Mouse (Mus musculus): Measurements from ENCODE around the gene Olfr266. TPM values are rescaled to one million over a fixed set of nuclear protein-coding genes. Genes with fewer than 3 reads are reported as not detected.

Gene Olfr266
- not detected in 2 replicates for polyA plus RNA-seq (2015; fragmentation: Nextera tagmentation; extraction: Ambion mirVana)

DNA sequence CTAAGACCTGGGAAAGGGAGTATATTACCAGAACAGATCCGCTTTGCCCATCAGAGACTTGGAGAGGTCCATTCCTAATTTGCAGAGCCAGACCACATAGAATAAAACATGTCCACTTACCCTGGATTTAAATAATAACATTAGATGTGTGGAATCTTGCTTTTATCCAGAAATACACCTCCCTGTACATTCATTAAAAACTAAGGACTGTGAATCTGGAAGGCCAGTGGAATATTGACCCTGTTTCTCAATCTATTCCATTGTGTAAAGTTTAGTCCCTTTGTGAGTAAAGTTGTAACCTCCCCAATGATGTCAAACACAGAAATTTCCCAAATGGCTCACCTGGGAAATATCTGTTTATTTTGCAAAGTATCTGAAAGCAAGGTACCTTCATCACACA lies at the start of gene Olfr266:
Gene Olfr266, minus strand, starts transcription at position 101 of the 400 bp plus-strand sequence.
- H3K4me1 ChIP-seq (ENCODE audit: control insufficient read depth, insufficient read depth, low read depth, low read length), result no peaks in the 10 kb centered on the region
- H3K4me2 ChIP-seq (ENCODE audit: low read length), result no peak within 1 kb of the TSS
- no peaks in the 10 kb centered on the region for H3K27me3 ChIP-seq (replicated peaks; ENCODE audit: control insufficient read depth, insufficient read depth, low read length)
- ATAC-seq, result no peak
- no peak within 1 kb of the TSS for H3K4me3 ChIP-seq (ENCODE audit: low read length)
- WGBS, result 78% methylated on average over 1 of the region's 1 CpGs
- H3K9me3 ChIP-seq (ENCODE audit: control insufficient read depth, low read length), result no peaks in the 10 kb centered on the region
- no peak within 1 kb of the TSS for H3K27ac ChIP-seq (ENCODE audit: low read depth, low read length)
- H3K36me3 ChIP-seq (ENCODE audit: control insufficient read depth, insufficient read depth, low read length), result no peaks in the 10 kb centered on the region
- H3K9ac ChIP-seq (ENCODE audit: low read depth, low read length), result no peak within 1 kb of the TSS

DNA sequence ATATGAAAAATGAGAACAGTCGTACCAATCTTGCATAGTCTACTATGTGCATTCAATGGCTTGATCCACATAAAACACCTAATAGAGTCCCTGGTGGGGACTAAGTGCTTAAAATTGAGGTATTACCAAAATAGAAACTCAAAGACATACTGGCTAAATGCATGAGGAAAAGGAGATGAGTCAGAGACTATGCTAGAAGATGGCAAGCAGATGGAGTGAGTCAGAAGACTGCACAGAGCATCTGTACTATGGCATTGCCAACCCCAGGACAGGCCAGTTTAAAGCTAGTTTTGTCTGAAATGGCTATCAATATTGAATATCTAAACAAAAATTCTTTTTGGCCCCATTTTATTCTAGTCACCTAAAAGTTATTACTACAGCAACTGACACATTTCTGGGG lies 49.5 kb upstream of the Olfr266 start:
- Histone ChIP-seq H3K9me3 (ENCODE audit: control insufficient read depth, low read length) (no peaks in the 10 kb centered on the region), H3K27me3 (replicated peaks; ENCODE audit: control insufficient read depth, insufficient read depth, low read length) (no peaks in the 10 kb centered on the region), H3K4me1 (ENCODE audit: control insufficient read depth, insufficient read depth, low read depth, low read length) (no peaks in the 10 kb centered on the region), H3K4me3 (ENCODE audit: low read length) (no peak overlapping the region), H3K36me3 (ENCODE audit: control insufficient read depth, insufficient read depth, low read length) (no peaks in the 10 kb centered on the region), H3K9ac (ENCODE audit: low read depth, low read length) (no peak overlapping the region), H3K27ac (ENCODE audit: low read depth, low read length) (no peak overlapping the region), H3K4me2 (ENCODE audit: low read length) (no peak overlapping the region)
- no peak for ATAC-seq
- 91% methylated on average over 1 of the region's 1 CpGs for WGBS

DNA sequence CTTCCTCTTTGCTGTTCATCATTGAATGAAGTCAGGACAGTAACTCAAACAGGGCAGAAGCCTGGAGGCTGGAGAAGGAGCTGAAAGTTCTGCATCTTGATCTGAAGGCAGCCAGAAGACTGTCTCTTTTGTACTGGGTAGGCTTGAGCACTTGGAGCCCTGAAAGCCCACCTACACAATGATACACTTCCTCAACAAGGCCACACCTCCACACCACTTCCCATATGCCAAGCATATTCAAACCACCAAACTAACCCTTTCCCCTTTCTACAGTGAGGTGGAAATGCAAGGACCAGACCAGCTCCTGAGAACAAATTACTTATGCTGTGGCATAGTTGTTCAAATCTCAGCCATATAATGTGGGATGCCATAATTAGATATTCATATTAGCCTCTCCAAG lies 46.8 kb upstream of the Olfr266 start:
- Histone ChIP-seq H3K27ac (ENCODE audit: low read depth, low read length) (no peak overlapping the region), H3K4me1 (ENCODE audit: control insufficient read depth, insufficient read depth, low read depth, low read length) (no peaks in the 10 kb centered on the region), H3K27me3 (replicated peaks; ENCODE audit: control insufficient read depth, insufficient read depth, low read length) (no peaks in the 10 kb centered on the region), H3K36me3 (ENCODE audit: control insufficient read depth, insufficient read depth, low read length) (no peaks in the 10 kb centered on the region), H3K4me2 (ENCODE audit: low read length) (no peak overlapping the region), H3K9me3 (ENCODE audit: control insufficient read depth, low read length) (no peaks in the 10 kb centered on the region), H3K9ac (ENCODE audit: low read depth, low read length) (no peak overlapping the region), H3K4me3 (ENCODE audit: low read length) (no peak overlapping the region)
- no peak for ATAC-seq

DNA sequence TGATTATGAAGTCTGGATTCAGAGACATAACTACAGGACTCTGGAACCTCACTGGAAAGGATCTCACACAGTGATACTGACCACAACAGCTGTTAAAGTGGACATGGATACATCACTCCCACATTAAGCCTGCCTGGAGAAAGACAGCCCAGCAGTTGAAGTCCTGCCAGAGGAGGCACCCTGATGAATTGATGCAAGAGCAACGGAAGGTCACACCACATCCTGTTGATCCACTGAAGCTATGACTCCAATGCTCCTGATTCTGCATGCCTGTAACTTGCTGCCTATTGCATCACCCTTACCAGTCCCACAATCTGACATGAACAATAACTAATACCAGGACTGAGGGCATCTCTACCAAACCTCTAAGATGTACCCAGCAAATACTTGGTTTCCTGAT lies 6.0 kb upstream of the Olfr266 start:
- Histone ChIP-seq H3K36me3 (ENCODE audit: control insufficient read depth, insufficient read depth, low read length) (no peaks in the 10 kb centered on the region), H3K27me3 (replicated peaks; ENCODE audit: control insufficient read depth, insufficient read depth, low read length) (no peaks in the 10 kb centered on the region), H3K9ac (ENCODE audit: low read depth, low read length) (no peak overlapping the region), H3K27ac (ENCODE audit: low read depth, low read length) (no peak overlapping the region), H3K9me3 (ENCODE audit: control insufficient read depth, low read length) (no peaks in the 10 kb centered on the region; the same call in 1 of the 2 replicates), H3K4me2 (ENCODE audit: low read length) (no peak overlapping the region), H3K4me1 (ENCODE audit: control insufficient read depth, insufficient read depth, low read depth, low read length) (no peaks in the 10 kb centered on the region), H3K4me3 (ENCODE audit: low read length) (no peak overlapping the region)
- 68% methylated on average over 1 of the region's 1 CpGs for WGBS
- no peak for ATAC-seq

DNA sequence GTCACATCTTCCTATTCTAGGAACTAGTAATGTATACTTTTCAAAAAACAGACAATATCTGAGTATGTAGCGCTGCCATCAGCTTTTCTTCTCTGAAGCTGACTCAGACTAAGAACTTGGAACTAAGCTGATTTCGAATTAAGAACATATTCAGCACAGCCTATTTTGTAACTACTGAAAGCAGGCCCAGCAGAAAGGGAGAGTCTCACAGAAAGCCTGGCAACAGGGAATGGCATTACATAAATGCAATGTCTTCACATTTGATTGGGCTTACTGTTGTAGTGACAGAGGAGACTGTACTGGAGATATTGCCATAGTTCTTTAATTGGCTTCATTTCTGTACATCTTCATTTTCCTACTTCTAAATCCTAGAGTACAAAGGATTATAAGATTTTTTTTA lies 8.4 kb downstream of the Olfr266 start:
- Histone ChIP-seq H3K4me2 (ENCODE audit: low read length) (no peak overlapping the region), H3K9me3 (ENCODE audit: control insufficient read depth, low read length) (no peaks in the 10 kb centered on the region), H3K27ac (ENCODE audit: low read depth, low read length) (no peak overlapping the region), H3K4me3 (ENCODE audit: low read length) (no peak overlapping the region), H3K4me1 (ENCODE audit: control insufficient read depth, insufficient read depth, low read depth, low read length) (no peaks in the 10 kb centered on the region), H3K27me3 (replicated peaks; ENCODE audit: control insufficient read depth, insufficient read depth, low read length) (no peaks in the 10 kb centered on the region), H3K9ac (ENCODE audit: low read depth, low read length) (no peak overlapping the region), H3K36me3 (ENCODE audit: control insufficient read depth, insufficient read depth, low read length) (no peaks in the 10 kb centered on the region)
- no peak for ATAC-seq
- 79% methylated on average over 2 of the region's 2 CpGs for WGBS

DNA sequence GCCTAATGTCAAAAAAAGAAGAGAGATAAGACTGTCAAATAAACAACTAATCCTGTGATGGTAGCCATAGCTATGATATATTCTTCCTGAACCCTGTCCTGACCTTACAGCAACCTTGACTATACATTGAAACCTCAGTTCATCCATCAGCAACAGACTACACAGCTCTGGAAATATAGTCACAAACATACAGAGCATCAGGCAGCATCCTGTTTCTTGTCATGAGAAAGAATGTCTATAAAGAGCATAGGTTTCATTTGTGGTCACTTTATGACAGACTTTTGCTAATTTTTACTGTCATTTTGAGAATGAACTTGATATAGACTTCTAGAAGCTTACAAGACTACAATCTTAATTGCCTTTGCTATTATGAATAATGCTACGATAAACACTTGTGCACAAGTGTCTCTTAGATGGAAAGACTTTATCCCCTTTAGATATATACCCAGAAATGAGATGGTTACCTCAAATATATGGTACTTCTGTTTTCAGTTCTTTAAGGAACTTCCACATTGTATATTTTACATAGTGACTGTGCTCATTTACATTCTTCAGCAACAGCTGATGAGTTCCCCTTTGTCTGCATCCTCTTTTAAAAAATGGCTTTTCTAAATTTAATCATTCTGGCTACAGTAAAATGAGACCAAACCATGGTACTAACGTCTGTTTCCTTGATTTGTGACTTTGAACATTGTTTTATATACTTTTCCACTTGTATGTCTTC lies 17.0 kb downstream of the Olfr266 start:
- H3K27me3 ChIP-seq (replicated peaks; ENCODE audit: control insufficient read depth, insufficient read depth, low read length), result no peaks in the 10 kb centered on the region

DNA sequence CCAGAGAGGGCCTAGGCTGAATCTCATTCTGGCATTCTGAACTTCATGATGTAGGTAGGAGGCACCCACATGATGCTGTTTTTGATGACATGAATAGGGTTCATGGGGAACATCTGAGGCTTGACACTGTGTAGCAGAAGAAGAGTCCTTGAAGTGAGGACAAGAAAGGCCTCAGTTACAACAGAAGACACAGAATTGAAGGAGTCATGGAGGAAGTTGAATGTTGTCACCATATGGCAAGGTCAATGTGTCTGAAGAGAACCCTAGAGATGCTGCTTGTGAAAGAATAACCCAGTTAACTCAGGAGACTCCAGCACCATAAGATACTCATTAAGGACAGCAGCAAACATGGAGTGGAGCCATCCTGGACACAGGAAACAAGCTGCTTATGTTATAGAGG lies 28.0 kb downstream of the Olfr266 start:
- Histone ChIP-seq H3K4me1 (ENCODE audit: control insufficient read depth, insufficient read depth, low read depth, low read length) (no peaks in the 10 kb centered on the region), H3K4me3 (ENCODE audit: low read length) (no peak overlapping the region), H3K27ac (ENCODE audit: low read depth, low read length) (no peak overlapping the region), H3K9me3 (ENCODE audit: control insufficient read depth, low read length) (no peaks in the 10 kb centered on the region), H3K4me2 (ENCODE audit: low read length) (no peak overlapping the region), H3K36me3 (ENCODE audit: control insufficient read depth, insufficient read depth, low read length) (no peaks in the 10 kb centered on the region), H3K9ac (ENCODE audit: low read depth, low read length) (no peak overlapping the region), H3K27me3 (replicated peaks; ENCODE audit: control insufficient read depth, insufficient read depth, low read length) (no peaks in the 10 kb centered on the region)
- ATAC-seq, result no peak

More for the DNA sequence above, 17.0 kb downstream of the Olfr266 start:
- Histone ChIP-seq H3K4me3 (ENCODE audit: low read length) (no peak overlapping the region), H3K27ac (ENCODE audit: low read depth, low read length) (no peak overlapping the region), H3K4me1 (ENCODE audit: control insufficient read depth, insufficient read depth, low read depth, low read length) (no peaks in the 10 kb centered on the region), H3K4me2 (ENCODE audit: low read length) (no peak overlapping the region), H3K36me3 (ENCODE audit: control insufficient read depth, insufficient read depth, low read length) (no peaks in the 10 kb centered on the region), H3K9me3 (ENCODE audit: control insufficient read depth, low read length) (no peaks in the 10 kb centered on the region), H3K9ac (ENCODE audit: low read depth, low read length) (no peak overlapping the region)
- ATAC-seq, result no peak
- 76% methylated on average over 2 of the region's 2 CpGs for WGBS

DNA sequence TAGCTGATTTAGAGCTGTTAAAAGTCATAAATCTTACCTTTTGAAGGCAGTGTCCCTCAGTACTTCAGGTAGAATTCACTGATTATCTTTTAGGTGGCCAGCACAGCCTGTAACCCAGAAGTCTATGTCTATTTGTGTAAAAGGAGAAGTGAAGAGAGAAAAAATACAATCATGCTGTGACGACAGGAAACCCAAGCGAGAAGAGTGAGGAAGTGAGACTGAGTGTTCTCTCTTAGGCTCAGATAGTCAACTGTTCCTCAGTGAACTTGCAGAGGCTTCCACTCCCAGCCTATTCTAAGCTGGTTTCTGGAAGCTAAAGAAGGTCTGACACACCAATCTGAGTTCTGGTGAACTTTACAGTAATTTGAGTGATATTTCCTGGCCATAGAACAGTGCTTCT lies 36.2 kb downstream of the Olfr266 start, which contains the start of gene Cd53:
Gene Cd53, minus strand, starts transcription at position 220 of the 400 bp plus-strand sequence.
- Histone ChIP-seq H3K4me2 (ENCODE audit: low read length) (no peak within 1 kb of the TSS), H3K4me3 (ENCODE audit: low read length) (no peak within 1 kb of the TSS), H3K9me3 (ENCODE audit: control insufficient read depth, low read length) (no peaks in the 10 kb centered on the region), H3K4me1 (ENCODE audit: control insufficient read depth, insufficient read depth, low read depth, low read length) (no peaks in the 10 kb centered on the region), H3K27ac (ENCODE audit: low read depth, low read length) (no peak within 1 kb of the TSS), H3K9ac (ENCODE audit: low read depth, low read length) (no peak within 1 kb of the TSS), H3K27me3 (replicated peaks; ENCODE audit: control insufficient read depth, insufficient read depth, low read length) (no peaks in the 10 kb centered on the region), H3K36me3 (ENCODE audit: control insufficient read depth, insufficient read depth, low read length) (no peaks in the 10 kb centered on the region)
- 80% methylated on average over 2 of the region's 2 CpGs for WGBS
- ATAC-seq, result no peak

DNA sequence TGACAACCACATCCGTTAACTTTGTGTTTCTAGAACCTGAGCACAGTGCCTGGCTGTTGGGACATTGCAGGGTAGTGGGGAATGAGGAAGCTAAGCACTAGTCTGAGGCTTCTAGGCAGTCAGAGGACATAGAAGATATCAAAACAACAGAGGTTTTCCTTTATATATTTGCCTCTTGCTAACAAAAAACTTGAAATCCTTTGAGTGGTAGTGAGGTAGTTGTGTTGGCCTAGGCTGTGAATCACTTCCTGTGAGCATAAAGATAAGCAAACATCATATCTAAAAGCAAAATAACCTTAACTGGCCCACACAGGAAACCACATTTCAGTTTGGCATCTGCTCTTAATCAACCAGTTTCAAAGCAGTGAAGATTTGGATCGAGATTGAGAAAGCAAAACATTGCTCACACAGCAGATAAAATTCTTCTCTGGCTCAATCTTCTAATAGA lies 37.6 kb downstream of the Olfr266 start:
- no peak for ATAC-seq
- WGBS, result 61% methylated on average over 2 of the region's 2 CpGs
- H3K9me3 ChIP-seq (ENCODE audit: control insufficient read depth, low read length), result no peaks in the 10 kb centered on the region

More for the DNA sequence above, 37.6 kb downstream of the Olfr266 start:
- no peak overlapping the region for H3K27ac ChIP-seq (ENCODE audit: low read depth, low read length)
- no peak overlapping the region for H3K4me3 ChIP-seq (ENCODE audit: low read length)
- no peaks in the 10 kb centered on the region for H3K4me1 ChIP-seq (ENCODE audit: control insufficient read depth, insufficient read depth, low read depth, low read length)
- H3K36me3 ChIP-seq (ENCODE audit: control insufficient read depth, insufficient read depth, low read length), result no peaks in the 10 kb centered on the region
- no peak overlapping the region for H3K4me2 ChIP-seq (ENCODE audit: low read length)
- no peak overlapping the region for H3K9ac ChIP-seq (ENCODE audit: low read depth, low read length)
- no peaks in the 10 kb centered on the region for H3K27me3 ChIP-seq (replicated peaks; ENCODE audit: control insufficient read depth, insufficient read depth, low read length)

All from hindbrain, embryonic 16.5 days (tissue).